Mouse (Mus musculus) heart, embryonic 12.5 days (tissue): ENCODE measurements around the gene Emilin3. TPM values are rescaled to one million over a fixed set of nuclear protein-coding genes. Genes with fewer than 3 reads are reported as not detected.
A peak's percentile ranks its signal among the peaks of the same experiment; 100 is the strongest.
"Not testable (repeated sequence)": the region's sequence is repeated elsewhere in the genome, so short reads cannot be mapped to it uniquely, and the experiment has no call there.

Experiments used
- ATAC-seq: fragments of 200-750 bp; cut with Nextera tagmentation; 2 replicates; pipeline ENCODE4 v1.8.0; 2017; ENCODE audit warnings: moderate TSS enrichment, moderate library complexity; ENCODE audit not compliant: insufficient number of reproducible peaks, low FRiP score
- H3K27ac ChIP-seq: fragments of 300-500 bp; sonication (generic); 2 replicates; pipeline ENCODE4 v1.5.1; 2016; ENCODE audit warnings: mild to moderate bottlenecking, moderate library complexity; ENCODE audit not compliant: poor library complexity, severe bottlenecking
- H3K27me3 ChIP-seq: fragments of 300-500 bp; sonication (generic); replicated peaks from 2 replicates; pipeline ENCODE4 v1.6.1; 2016; ENCODE audit warnings: mild to moderate bottlenecking, moderate library complexity
- H3K36me3 ChIP-seq: fragments of 300-500 bp; sonication (generic); 2 replicates; pipeline ENCODE4 v1.6.1; 2016; ENCODE audit warnings: mild to moderate bottlenecking, moderate library complexity
- H3K4me1 ChIP-seq: fragments of 300-500 bp; sonication (generic); replicated peaks from 2 replicates; pipeline ENCODE4 v1.6.1; 2016; ENCODE audit warnings: mild to moderate bottlenecking
- H3K4me2 ChIP-seq: fragments of 300-500 bp; sonication (generic); 2 replicates; pipeline ENCODE4 v1.6.1; 2016; ENCODE audit warnings: mild to moderate bottlenecking, moderate library complexity
- H3K4me3 ChIP-seq: fragments of 300-500 bp; sonication (generic); 2 replicates; pipeline ENCODE4 v1.5.1; 2016; ENCODE audit warnings: mild to moderate bottlenecking
- H3K9ac ChIP-seq: fragments of 300-500 bp; sonication (generic); 2 replicates; pipeline ENCODE4 v1.6.1; 2016; ENCODE audit warnings: mild to moderate bottlenecking, moderate library complexity
- H3K9me3 ChIP-seq: fragments of 300-500 bp; sonication (generic); replicated peaks from 2 replicates; pipeline ENCODE4 v1.6.1; 2016; ENCODE audit warnings: mild to moderate bottlenecking, moderate library complexity
- WGBS: fragments of 180-500 bp; shearing (Covaris S2); methylation state at CpG from one replicate; pipeline ENCODE4 v1.1.7; 2016; 5-methylcytosine and 5-hydroxymethylcytosine counted together
- polyA plus RNA-seq: library from polyadenylated mRNA; unstranded; fragments of >200 nt; fragmentation: Nextera tagmentation; extraction: Ambion mirVana; gene quantifications from 2 replicates; pipeline ENCODE4 v1.2.1, GENCODE M21; 2016

The Emilin3 gene
- 2.8 and 3.1 TPM in 2 replicates for polyA plus RNA-seq

DNA sequence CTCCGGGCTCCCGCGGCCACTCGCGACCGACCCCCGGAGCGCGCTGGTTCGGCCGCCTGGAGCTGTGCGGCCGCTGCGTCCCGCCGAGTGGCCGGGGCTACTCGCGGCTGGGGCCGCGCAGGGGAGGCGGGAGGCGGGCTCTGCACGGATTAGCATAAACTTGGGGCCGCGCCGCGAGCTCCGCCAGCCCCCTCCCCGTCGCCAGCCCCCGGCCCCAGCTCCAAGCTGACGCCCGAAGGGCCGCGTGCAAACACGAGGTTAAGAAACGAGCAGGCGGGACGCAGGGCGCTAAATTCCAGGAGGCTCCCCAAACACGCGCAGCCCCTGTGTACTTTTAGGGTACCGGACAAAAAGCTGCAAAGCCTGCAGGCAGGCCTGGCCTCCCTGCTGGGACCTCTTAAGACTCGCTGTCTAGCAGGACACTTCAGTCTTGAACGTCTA, at the start of gene Emilin3:
Emilin3 (minus strand) TSS at position 98 of the 441 bp plus-strand sequence.
- WGBS, result under 1% methylated on average over 45 of the region's 46 CpGs
- peak within 1 kb of the TSS; percentile 61 for H3K9ac ChIP-seq
- peak; percentile 47; the same call in 1 of the 2 replicates for ATAC-seq
- no peaks in the 10 kb centered on the region for H3K9me3 ChIP-seq
- no peak within 1 kb of the TSS for H3K27ac ChIP-seq
- peaks cover 19% of the 10 kb centered on the region for H3K4me1 ChIP-seq
- peak within 1 kb of the TSS; percentile 93 for H3K4me2 ChIP-seq
- no peaks in the 10 kb centered on the region for H3K36me3 ChIP-seq
- H3K4me3 ChIP-seq, result peak within 1 kb of the TSS; percentile 52
- peaks cover 82% of the 10 kb centered on the region for H3K27me3 ChIP-seq

DNA sequence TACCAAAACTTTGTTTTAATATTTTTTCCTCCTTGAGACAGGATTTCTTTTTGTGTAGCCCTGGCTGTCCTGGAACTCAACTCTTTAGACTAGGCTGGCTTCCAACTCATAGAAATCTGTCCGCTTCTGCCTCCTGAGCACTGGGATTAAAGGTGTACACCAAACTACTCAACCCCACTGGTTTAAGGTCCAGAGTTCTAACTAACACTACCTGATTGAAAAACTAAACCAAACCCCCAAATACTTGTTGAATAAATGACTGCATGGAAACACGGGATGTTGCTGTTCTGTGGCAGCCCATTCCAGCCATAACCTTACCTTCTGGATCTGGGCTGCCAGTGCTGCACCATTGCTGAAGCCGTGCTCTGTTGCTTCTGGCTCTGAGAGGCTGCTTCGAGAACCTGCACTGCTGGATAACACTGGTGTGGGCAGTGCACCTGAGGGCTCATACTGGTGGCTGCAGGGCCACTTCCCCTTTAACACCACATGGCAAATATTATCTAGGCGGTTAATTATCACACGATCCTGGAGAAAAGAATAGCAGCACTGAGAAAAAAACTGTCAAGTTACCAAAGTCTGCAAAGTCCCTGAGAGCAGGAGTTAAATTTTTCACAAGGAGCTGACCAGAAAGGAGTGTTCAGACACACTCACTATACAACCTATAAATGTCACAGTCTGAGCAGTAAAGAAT, 49.0 kb upstream of the Emilin3 start:
- 82% methylated on average over 6 of the region's 6 CpGs for WGBS
- peaks cover 72% of the 10 kb centered on the region for H3K36me3 ChIP-seq
- ATAC-seq, result no peak

DNA sequence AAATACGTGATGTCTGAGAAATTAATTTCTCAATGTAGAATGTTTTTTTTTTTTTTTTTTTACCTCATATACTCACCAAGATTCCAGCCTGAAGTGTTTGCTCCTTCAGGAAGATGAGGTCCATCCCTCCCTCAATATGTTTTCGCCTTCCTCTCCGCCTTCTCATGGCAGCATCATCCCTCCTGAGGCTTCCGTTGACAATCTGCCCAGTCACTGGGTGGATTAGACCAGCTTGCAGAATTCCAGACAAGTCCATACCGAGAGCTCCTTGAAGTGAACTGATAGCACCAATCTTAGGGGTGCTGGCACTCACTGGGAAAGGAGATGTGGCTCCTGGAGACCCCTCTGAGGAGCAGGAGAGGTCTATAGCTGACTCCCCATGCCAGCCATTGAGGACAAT, 47.8 kb upstream of the Emilin3 start:
- H3K27ac ChIP-seq, result no peak overlapping the region
- 89% methylated on average over 5 of the region's 5 CpGs for WGBS
- H3K9me3 ChIP-seq, result no peaks in the 10 kb centered on the region
- peaks cover 72% of the 10 kb centered on the region for H3K36me3 ChIP-seq
- no peaks in the 10 kb centered on the region for H3K27me3 ChIP-seq
- no peak overlapping the region for H3K4me2 ChIP-seq
- no peaks in the 10 kb centered on the region for H3K4me1 ChIP-seq
- ATAC-seq, result no peak
- H3K9ac ChIP-seq, result no peak overlapping the region
- H3K4me3 ChIP-seq, result no peak overlapping the region

More for the DNA sequence above, 49.0 kb upstream of the Emilin3 start:
- no peaks in the 10 kb centered on the region for H3K4me1 ChIP-seq
- H3K4me2 ChIP-seq, result no peak overlapping the region
- no peak overlapping the region for H3K27ac ChIP-seq
- H3K4me3 ChIP-seq, result no peak overlapping the region
- H3K27me3 ChIP-seq, result no peaks in the 10 kb centered on the region
- H3K9me3 ChIP-seq, result no peaks in the 10 kb centered on the region
- no peak overlapping the region for H3K9ac ChIP-seq

DNA sequence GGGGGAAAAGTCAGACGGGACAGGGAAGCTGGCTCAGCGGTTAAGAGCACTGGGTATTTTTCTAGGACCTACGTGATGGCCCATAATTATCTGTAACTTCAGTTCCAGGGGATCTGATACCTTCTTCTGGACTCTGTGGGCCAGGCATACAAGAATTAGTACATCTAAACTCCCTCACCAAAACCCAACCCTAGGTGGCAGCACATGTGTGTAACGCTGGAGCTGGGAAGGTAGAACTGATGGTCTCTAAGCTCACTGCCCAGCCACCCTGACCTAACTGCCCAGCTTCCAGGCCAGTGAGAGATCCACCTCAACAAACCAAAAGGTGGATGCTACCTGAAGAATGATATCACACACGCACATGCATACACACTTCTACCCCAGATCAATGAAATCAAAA, 46.6 kb upstream of the Emilin3 start:
- 77% methylated on average over 5 of the region's 5 CpGs for WGBS
- no peak; the same call in 1 of the 2 replicates for ATAC-seq
- Histone ChIP-seq H3K9ac (no peak overlapping the region), H3K4me1 (peaks cover 2% of the 10 kb centered on the region), H3K36me3 (peaks cover 75% of the 10 kb centered on the region), H3K27ac (no peak overlapping the region), H3K4me3 (no peak overlapping the region), H3K4me2 (no peak overlapping the region), H3K27me3 (no peaks in the 10 kb centered on the region), H3K9me3 (no peaks in the 10 kb centered on the region)

DNA sequence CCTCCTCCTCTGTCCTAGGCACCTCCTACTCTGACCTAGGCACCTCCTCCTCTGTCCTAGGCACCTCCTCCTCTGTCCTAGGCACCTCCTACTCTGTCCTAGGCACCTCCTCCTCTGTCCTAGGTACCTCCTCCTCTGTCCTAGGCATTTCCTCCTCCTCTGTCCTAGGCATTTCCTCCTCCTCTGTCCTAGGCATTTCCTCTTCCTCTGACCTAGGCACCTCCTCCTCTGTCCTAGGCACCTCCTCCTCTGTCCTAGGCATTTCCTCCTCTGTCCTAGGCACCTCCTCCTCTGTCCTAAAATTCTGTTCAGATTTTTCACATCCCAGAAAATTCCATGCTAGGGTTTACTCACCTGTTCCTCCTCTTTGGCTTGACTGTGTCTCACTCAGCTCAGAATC, 45.7 kb upstream of the Emilin3 start:
- not testable (repeated sequence) for H3K4me2 ChIP-seq, H3K4me1 ChIP-seq, H3K9ac ChIP-seq, H3K4me3 ChIP-seq, H3K27me3 ChIP-seq, H3K9me3 ChIP-seq, ATAC-seq, H3K27ac ChIP-seq
- H3K36me3 ChIP-seq, result peaks cover 78% of the 10 kb centered on the region

DNA sequence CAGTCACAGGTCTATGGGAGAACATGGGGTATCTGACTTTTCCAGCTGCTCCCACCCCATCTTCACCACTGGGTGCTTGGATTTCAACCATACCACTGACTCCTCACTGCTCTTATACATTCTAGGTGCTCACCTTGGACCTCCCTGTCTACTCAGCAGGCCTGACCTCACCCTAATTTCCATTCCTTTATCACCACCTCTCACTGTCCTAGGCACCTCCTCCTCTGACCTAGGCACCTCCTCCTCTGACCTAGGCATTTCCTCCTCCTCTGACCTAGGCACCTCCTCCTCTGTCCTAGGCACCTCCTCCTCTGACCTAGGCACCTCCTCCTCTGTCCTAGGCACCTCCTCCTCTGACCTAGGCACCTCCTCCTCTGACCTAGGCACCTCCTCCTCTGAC, 45.2 kb upstream of the Emilin3 start:
- not testable (repeated sequence) for H3K9ac ChIP-seq, ATAC-seq, H3K27me3 ChIP-seq, H3K4me2 ChIP-seq, H3K4me1 ChIP-seq, H3K9me3 ChIP-seq, H3K4me3 ChIP-seq, H3K27ac ChIP-seq
- H3K36me3 ChIP-seq, result peaks cover 75% of the 10 kb centered on the region

DNA sequence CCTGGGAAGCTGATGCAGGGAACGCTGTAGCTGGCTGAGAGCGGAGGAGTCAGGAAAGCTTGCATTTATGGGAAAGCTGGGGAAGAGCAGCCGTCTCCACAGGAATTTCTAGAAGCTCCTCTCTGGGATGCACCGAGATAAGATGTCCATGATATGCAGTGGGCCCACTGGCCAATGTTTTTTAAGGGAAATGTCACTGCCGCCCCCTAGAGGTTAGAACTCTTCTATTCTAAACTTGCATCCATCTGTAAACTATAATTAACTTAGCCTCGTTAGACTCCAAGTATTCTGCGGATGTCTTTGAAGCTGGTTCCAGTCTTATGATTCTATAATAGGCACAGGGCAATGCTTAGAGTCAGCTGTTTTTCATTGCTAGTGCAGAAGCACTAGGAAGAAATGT, 43.2 kb upstream of the Emilin3 start:
- H3K27me3 ChIP-seq, result no peaks in the 10 kb centered on the region
- no peak overlapping the region for H3K4me2 ChIP-seq
- ATAC-seq, result no peak
- no peak overlapping the region for H3K9ac ChIP-seq
- H3K4me1 ChIP-seq, result peaks cover 18% of the 10 kb centered on the region
- WGBS, result 64% methylated on average over 7 of the region's 7 CpGs
- H3K27ac ChIP-seq, result no peak overlapping the region
- no peak overlapping the region for H3K4me3 ChIP-seq
- no peaks in the 10 kb centered on the region for H3K9me3 ChIP-seq
- H3K36me3 ChIP-seq, result peaks cover 68% of the 10 kb centered on the region

DNA sequence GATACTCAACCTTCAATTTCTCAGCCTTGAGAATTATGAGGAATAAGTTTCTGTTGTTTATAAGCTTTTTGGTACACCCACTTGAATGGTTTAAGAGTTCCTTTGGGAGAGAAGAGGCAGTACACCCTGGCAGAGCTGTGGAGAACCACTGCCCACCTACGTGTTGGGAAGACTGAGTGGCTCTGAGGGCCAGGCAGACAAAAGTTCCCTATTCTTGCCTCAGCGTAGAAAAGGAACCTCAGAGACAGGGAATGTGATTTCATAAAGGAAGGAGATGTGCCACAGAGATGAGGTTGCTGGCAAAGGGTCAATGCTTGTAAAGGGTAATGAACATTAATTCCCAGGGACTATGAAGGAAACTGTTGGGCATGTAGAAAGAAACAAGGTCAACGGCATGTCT, 42.4 kb upstream of the Emilin3 start:
- Histone ChIP-seq H3K36me3 (peaks cover 70% of the 10 kb centered on the region), H3K27me3 (no peaks in the 10 kb centered on the region), H3K9me3 (no peaks in the 10 kb centered on the region), H3K4me2 (no peak overlapping the region), H3K27ac (no peak overlapping the region), H3K4me3 (no peak overlapping the region), H3K9ac (no peak overlapping the region), H3K4me1 (peaks cover 18% of the 10 kb centered on the region)
- WGBS, result 91% methylated on average over 3 of the region's 3 CpGs
- no peak for ATAC-seq

DNA sequence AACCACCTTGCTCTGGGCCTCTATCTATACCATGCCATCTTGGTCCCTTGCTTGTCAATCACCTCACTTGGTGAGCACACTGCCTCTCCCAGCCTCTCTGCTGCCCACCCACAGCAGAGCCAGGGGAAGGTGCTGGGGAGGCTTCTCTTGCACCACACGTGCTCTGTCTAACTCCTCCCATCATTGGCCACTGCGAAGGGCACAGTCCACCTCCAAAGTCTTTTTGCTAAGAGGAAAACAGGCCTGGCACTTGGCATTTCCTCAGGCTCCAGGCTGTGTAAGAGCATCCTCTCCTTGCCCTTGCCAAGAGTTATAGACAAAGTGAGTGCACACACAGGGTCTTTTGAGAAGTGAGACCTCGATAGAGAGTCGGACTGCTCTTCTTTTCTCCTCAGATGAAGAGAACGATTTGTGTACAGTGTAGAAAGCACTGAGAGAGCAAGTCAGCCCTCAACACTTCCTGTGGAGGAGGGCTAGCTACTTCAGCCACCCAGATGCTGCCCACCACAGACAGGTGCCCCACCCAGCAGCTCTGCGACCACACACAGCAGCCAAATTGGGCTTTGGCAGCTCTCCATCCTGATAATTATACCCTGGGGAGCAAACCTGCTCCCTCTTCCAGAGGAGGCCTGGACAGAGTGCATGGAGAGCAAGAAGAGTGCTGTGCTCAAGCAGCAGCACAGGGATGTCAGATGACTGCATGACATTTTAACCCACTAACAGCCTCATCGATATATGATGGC, 41.2 kb upstream of the Emilin3 start:
- ATAC-seq, result no peak
- peaks cover 75% of the 10 kb centered on the region for H3K36me3 ChIP-seq
- H3K27ac ChIP-seq, result no peak overlapping the region
- no peaks in the 10 kb centered on the region for H3K9me3 ChIP-seq
- no peaks in the 10 kb centered on the region for H3K27me3 ChIP-seq
- H3K9ac ChIP-seq, result no peak overlapping the region
- H3K4me3 ChIP-seq, result no peak overlapping the region
- 74% methylated on average over 7 of the region's 7 CpGs for WGBS
- peaks cover 18% of the 10 kb centered on the region for H3K4me1 ChIP-seq
- H3K4me2 ChIP-seq, result no peak overlapping the region

DNA sequence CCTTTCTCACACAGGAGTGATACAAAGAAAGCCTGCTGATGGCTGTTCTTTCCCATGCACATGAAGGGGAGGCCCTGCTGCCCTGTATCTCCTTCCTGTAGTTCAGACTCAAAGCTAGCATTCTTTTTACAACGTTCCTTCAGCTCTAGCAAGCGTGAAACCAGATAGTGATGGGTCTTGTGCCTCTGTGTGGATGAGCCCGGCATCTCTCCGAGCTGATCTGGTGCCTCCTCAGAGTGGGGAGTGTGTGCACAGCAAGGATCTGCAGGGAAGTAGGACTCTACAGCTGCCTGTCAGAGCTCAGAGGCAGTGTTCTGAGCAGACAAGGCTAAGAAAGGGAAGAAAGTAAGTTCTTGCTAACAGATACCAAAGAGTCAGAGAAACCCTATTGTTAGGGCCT, 39.5 kb upstream of the Emilin3 start:
- H3K9me3 ChIP-seq, result no peaks in the 10 kb centered on the region
- no peak overlapping the region for H3K4me3 ChIP-seq
- H3K4me1 ChIP-seq, result peaks cover 18% of the 10 kb centered on the region
- no peak overlapping the region for H3K4me2 ChIP-seq
- no peak overlapping the region for H3K9ac ChIP-seq
- H3K36me3 ChIP-seq, result peaks cover 73% of the 10 kb centered on the region
- WGBS, result 54% methylated on average over 4 of the region's 4 CpGs
- H3K27me3 ChIP-seq, result no peaks in the 10 kb centered on the region
- ATAC-seq, result no peak
- H3K27ac ChIP-seq, result no peak overlapping the region

DNA sequence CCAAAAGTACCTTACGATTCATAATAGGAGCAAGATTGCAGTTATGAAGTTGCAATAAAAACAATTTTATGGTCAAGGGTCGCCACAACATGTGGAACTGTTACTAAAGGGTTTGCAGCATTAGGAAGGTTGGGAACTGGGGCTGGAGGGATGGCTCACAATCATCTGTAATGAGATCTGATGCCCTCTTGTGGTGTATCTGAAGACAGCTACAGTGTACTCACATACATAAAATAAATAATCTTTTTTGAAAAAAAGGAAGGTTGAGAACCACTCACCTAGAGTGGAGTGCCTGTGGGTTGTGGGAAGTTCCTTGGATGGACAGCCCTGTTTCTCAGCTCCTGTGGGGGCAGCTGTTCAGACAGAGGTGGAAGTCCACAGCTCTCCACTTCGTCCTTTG, 30.3 kb upstream of the Emilin3 start:
- H3K4me2 ChIP-seq, result no peak overlapping the region
- H3K9me3 ChIP-seq, result no peaks in the 10 kb centered on the region
- 0 out of 2 replicates have a peak, but pooled peaks cover 5% of the 10 kb centered on the region for H3K27me3 ChIP-seq
- H3K4me3 ChIP-seq, result no peak overlapping the region
- ATAC-seq, result no peak
- no peak overlapping the region for H3K9ac ChIP-seq
- H3K4me1 ChIP-seq, result peaks cover 39% of the 10 kb centered on the region
- H3K27ac ChIP-seq, result no peak overlapping the region
- 67% methylated on average over 3 of the region's 3 CpGs for WGBS
- 0 out of 2 replicates have a peak, but pooled peaks cover 2% of the 10 kb centered on the region for H3K36me3 ChIP-seq
